21 mouse cellular contexts compared by ENCODE assay signal in genomic region chr15:9567316-9567715, GRCm38 (mm10). TPM values are rescaled to one million over a fixed set of nuclear protein-coding genes. Genes with fewer than 3 reads are reported as not detected.
"Had no signal": no experiment of that assay in that cellular context is flagged by ENCODE, and none has a peak within 500 bp of the region (broad histone marks: within the 10 kb centered on the region; RNA-seq: fewer than 3 reads in every experiment).

No protein-coding gene starts in this region.

- H3K27me3 ChIP-seq: liver, embryonic 15.5 days; lung, embryonic 15.5 days; midbrain, embryonic 13.5 days; midbrain, embryonic 15.5 days; neural tube, embryonic 13.5 days; neural tube, embryonic 15.5 days had no signal

- H3K27ac ChIP-seq: liver, embryonic 15.5 days; lung, embryonic 15.5 days; macrophage; midbrain, embryonic 13.5 days; midbrain, embryonic 15.5 days; neural tube, embryonic 13.5 days; neural tube, embryonic 15.5 days had no signal

- H3K4me1 ChIP-seq: liver, embryonic 15.5 days; lung, embryonic 15.5 days; midbrain, embryonic 13.5 days; midbrain, embryonic 15.5 days; neural tube, embryonic 13.5 days; neural tube, embryonic 15.5 days had no signal

- DNase-seq: liver, postnatal 0 days; lung, adult 2 months; lung, postnatal 14 days; lung, postnatal 36 days; retina, postnatal 1 day; right cerebral cortex, adult 18-20 months; right cerebral cortex, postnatal 25 days; right cerebral cortex, postnatal 4 days; spleen, adult 18-20 months; thymus, adult 18-20 months; thymus, postnatal 14 days; thymus, postnatal 36 days had no signal

- H3K36me3 ChIP-seq: liver, embryonic 15.5 days; lung, embryonic 15.5 days; midbrain, embryonic 13.5 days; midbrain, embryonic 15.5 days; neural tube, embryonic 13.5 days; neural tube, embryonic 15.5 days had no signal

- H3K4me3 ChIP-seq: liver, embryonic 15.5 days; lung, embryonic 15.5 days; megakaryocyte, embryonic 14.5 days; midbrain, embryonic 13.5 days; midbrain, embryonic 15.5 days; neural tube, embryonic 13.5 days; neural tube, embryonic 15.5 days had no signal

RNA-seq across cellular contexts. Expression of gene Il7r, which starts 37.3 kb away (rescaled TPM):
- polyA plus RNA-seq: midbrain, embryonic 15.5 days; midbrain, postnatal 0 days had no signal
